Mouse (Mus musculus) small intestine, adult 2 months (tissue): Measurements from ENCODE around the gene Sptb. TPM values are rescaled to one million over a fixed set of nuclear protein-coding genes. Genes with fewer than 3 reads are reported as not detected.
A peak's percentile ranks its signal among the peaks of the same experiment; 100 is the strongest.

ENCODE experiments used
- H3K27ac ChIP-seq: fragments of 200-500 bp; 2 replicates; pipeline ENCODE4 v1.5.1; 2012; ENCODE audit warnings: low read depth, low read length, control low read depth, inconsistent platforms; ENCODE audit not compliant: insufficient read depth
- H3K27me3 ChIP-seq: fragments of 200-500 bp; 2 replicates; pipeline ENCODE4 v1.6.1; 2012; ENCODE audit warnings: mild to moderate bottlenecking, moderate library complexity, low read length, inconsistent platforms; ENCODE audit not compliant: control insufficient read depth, insufficient read depth
- H3K36me3 ChIP-seq: fragments of 200-500 bp; 2 replicates; pipeline ENCODE4 v1.6.1; 2012; ENCODE audit warnings: mild to moderate bottlenecking, low read length, control low read depth, inconsistent platforms; ENCODE audit not compliant: control insufficient read depth, insufficient read depth
- H3K4me1 ChIP-seq: fragments of 200-500 bp; 2 replicates; pipeline ENCODE4 v1.6.1; 2012; ENCODE audit warnings: low read length, inconsistent platforms, mixed read lengths; ENCODE audit not compliant: control insufficient read depth, insufficient read depth, insufficient read length
- H3K4me3 ChIP-seq: fragments of 200-500 bp; 2 replicates; pipeline ENCODE4 v1.5.1; 2012; ENCODE audit warnings: low read depth, mild to moderate bottlenecking, control low read depth, inconsistent platforms, low read length, moderate library complexity
- CTCF ChIP-seq: fragments of 200-500 bp; IDR thresholded peaks from 2 replicates; pipeline ENCODE4 v1.5.1; 2012; ENCODE audit warnings: low read depth, mild to moderate bottlenecking, control low read depth, inconsistent platforms, low read length, moderate library complexity, mixed read lengths; ENCODE audit not compliant: insufficient replicate concordance, insufficient read length; ENCODE audit errors: extremely low read depth
- POLR2A ChIP-seq: fragments of 200-500 bp; IDR thresholded peaks from 2 replicates; pipeline ENCODE4 v1.6.1; 2012; ENCODE audit warnings: low read depth, mild to moderate bottlenecking, control low read depth, inconsistent platforms, low read length, moderate library complexity
- WGBS: fragments of 180-500 bp; shearing (Covaris S2); methylation state at CpG from one replicate; pipeline ENCODE4 v1.1.7; 2018; 5-methylcytosine and 5-hydroxymethylcytosine counted together
- polyA plus RNA-seq: library from polyadenylated mRNA; depleted of rRNA; stranded (reverse); fragments of >200 nt; gene quantifications from 2 replicates; pipeline ENCODE4 v1.2.3, GENCODE M21; 2012

The Sptb gene
- polyA plus RNA-seq, 1 experiment = 0.60 TPM

GRCm38 (mm10) chr12:76604546-76604945 is 105.8 kb downstream of the Sptb start:
- no peaks in the 10 kb centered on the region for H3K36me3 ChIP-seq
- H3K27ac ChIP-seq = no peak overlapping the region
- no peaks in the 10 kb centered on the region for H3K27me3 ChIP-seq
- WGBS = 83% methylated on average over 4 of the region's 4 CpGs
- TF ChIP-seq CTCF (no peak), POLR2A (no peak)
- no peak overlapping the region for H3K4me3 ChIP-seq
- no peaks in the 10 kb centered on the region for H3K4me1 ChIP-seq

DNA sequence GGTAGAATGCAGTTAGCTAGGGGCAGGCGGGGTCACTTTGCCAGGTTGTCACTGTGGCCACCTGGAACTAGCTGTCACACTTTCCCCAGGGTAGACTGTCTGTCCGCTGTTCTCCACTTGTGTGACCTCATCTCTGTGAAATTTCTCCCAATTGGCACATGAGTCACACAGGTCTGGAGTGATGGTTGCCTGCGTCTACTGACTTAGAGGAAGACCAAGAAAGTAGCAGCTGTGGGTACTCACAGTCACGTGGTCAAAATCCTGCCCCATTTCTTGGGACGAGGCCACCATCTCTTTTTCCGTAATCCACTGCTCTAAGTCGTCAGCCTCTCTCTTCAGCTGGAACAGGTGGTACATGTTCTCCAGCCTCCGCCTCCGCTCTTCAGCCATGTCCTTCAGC is 106.6 kb downstream of the Sptb start:
- no peak for TF ChIP-seq POLR2A
- TF ChIP-seq CTCF = no peak
- H3K27ac ChIP-seq = no peak overlapping the region
- WGBS = 80% methylated on average over 9 of the region's 9 CpGs

GRCm38 (mm10) chr12:76598196-76598928 is 112.0 kb downstream of the Sptb start:
- peaks cover 11% of the 10 kb centered on the region for H3K4me1 ChIP-seq
- no peak for TF ChIP-seq POLR2A
- TF ChIP-seq CTCF = no peak
- H3K27me3 ChIP-seq = no peaks in the 10 kb centered on the region
- WGBS = 53% methylated on average over 24 of the region's 24 CpGs
- no peak overlapping the region for H3K4me3 ChIP-seq
- no peaks in the 10 kb centered on the region for H3K36me3 ChIP-seq
- no peak overlapping the region for H3K27ac ChIP-seq

More for the DNA sequence above, 106.6 kb downstream of the Sptb start:
- no peaks in the 10 kb centered on the region for H3K4me1 ChIP-seq
- no peak overlapping the region for H3K4me3 ChIP-seq
- H3K27me3 ChIP-seq = no peaks in the 10 kb centered on the region
- H3K36me3 ChIP-seq = no peaks in the 10 kb centered on the region

DNA sequence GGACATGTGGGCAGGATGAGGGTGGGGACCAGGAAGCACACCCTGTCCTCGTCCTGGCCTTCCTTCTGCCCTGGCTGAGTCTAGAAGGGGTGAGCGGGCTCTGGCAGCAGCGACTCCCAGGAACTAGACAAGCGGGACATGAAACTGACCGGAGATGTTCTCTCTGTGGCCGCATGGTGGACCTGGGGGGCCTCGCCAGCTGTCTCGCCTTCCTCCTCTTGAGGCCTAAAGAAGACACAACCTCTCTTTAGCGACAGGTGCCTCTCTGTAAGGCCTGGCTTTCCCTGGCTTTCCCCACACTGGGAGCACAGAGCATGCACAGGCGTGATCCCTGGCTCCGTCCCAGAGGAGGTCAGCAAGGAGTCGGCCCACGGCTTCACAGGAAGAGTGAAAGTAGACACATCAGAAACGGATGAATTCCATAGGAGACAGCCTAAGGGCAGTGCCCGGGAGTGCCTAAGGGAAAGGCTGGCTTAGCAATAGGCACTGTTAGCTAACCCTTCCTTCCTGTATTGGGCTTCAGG is 112.7 kb downstream of the Sptb start:
- no peak overlapping the region for H3K27ac ChIP-seq
- no peak overlapping the region for H3K4me3 ChIP-seq
- 54% methylated on average over 15 of the region's 15 CpGs for WGBS

GRCm38 (mm10) chr12:76596292-76597023 is 113.9 kb downstream of the Sptb start:
- Histone ChIP-seq H3K27me3 (no peaks in the 10 kb centered on the region), H3K4me1 (peaks cover 11% of the 10 kb centered on the region), H3K36me3 (no peaks in the 10 kb centered on the region), H3K27ac (no peak overlapping the region), H3K4me3 (no peak overlapping the region)
- no peak for TF ChIP-seq POLR2A
- TF ChIP-seq CTCF = peak; percentile 83
- WGBS = 55% methylated on average over 15 of the region's 15 CpGs

More for the DNA sequence above, 112.7 kb downstream of the Sptb start:
- no peak for TF ChIP-seq POLR2A
- TF ChIP-seq CTCF = no peak
- Histone ChIP-seq H3K36me3 (no peaks in the 10 kb centered on the region), H3K27me3 (no peaks in the 10 kb centered on the region), H3K4me1 (peaks cover 11% of the 10 kb centered on the region)

- TF ChIP-seq CTCF = no peak
- TF ChIP-seq POLR2A = no peak
- H3K4me1 ChIP-seq = peaks cover 11% of the 10 kb centered on the region
- no peaks in the 10 kb centered on the region for H3K27me3 ChIP-seq
- no peak overlapping the region for H3K4me3 ChIP-seq
- no peak overlapping the region for H3K27ac ChIP-seq
- WGBS = 76% methylated on average over 2 of the region's 2 CpGs
- H3K36me3 ChIP-seq = no peaks in the 10 kb centered on the region
These were observed 114.5 kb downstream of the Sptb start for GRCm38 (mm10) chr12:76595830-76596229.

GRCm38 (mm10) chr12:76594556-76594955 is 115.8 kb downstream of the Sptb start:
- H3K36me3 ChIP-seq = no peaks in the 10 kb centered on the region
- TF ChIP-seq CTCF (no peak), POLR2A (no peak)
- peak overlapping the region; percentile 15; the same call in 1 of the 2 replicates for H3K27ac ChIP-seq
- H3K4me3 ChIP-seq = no peak overlapping the region
- WGBS = 82% methylated on average over 3 of the region's 3 CpGs
- no peaks in the 10 kb centered on the region for H3K27me3 ChIP-seq
- peaks cover 11% of the 10 kb centered on the region for H3K4me1 ChIP-seq
